Mouse (Mus musculus) B cell, adult 62 days (primary cell): ENCODE data around the gene Itm2a. TPM values are rescaled to one million over a fixed set of nuclear protein-coding genes. Genes with fewer than 3 reads are reported as not detected.

Experiments used
- total RNA-seq: library from RNA; stranded (reverse); gene quantifications from 4 replicates; pipeline ENCODE4 v1.2.4, GENCODE M21; 2023

Itm2a gene
- total RNA-seq, result 2.2 to 3.0 TPM (median 2.8 TPM) in 4 replicates

GRCm38 (mm10) chrX:107402915-107403912, at the start of gene Itm2a:
Gene Itm2a, minus strand, starts transcription at chrX:107403376.

Other genes starting within 250 kb of the Itm2a start
- 65.3 to 88.6 TPM (median 76.9 TPM) in 4 replicates for gene Gpr174, start 147.5 kb downstream of the Itm2a start, total RNA-seq